Mouse (Mus musculus): ENCODE measurements around the gene Cers6.

DNA sequence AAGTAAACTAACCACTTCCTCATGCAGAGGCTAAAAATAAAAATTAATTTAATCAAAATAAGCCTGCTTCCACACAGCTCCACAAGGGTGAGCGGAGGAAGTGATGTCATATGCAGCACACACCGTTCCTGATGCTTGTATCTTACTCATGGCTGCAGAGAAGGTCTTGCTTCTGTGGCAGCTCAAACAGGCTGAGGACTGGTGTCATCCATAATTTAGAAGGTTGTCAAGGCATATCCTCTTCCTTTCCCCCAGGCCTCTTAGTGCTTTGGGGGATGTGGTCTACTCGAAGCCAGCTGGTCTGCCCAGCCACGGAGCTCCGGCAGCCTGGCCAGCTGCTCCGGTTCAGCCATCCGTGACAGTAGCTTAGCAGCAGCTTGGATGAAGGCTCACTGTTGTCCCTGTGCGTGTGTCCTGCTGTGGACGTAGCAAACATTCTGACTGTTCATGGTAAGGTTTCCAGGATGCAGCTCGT is 267.7 kb downstream of the Cers6 start:
- no peak for TF ChIP-seq MYOD1 (IDR thresholded peaks at IDR 0.05; ENCODE audit: control insufficient read depth, insufficient read length, low read depth)
- no peak for TF ChIP-seq CTCF (IDR thresholded peaks at IDR 0.05; ENCODE audit: control insufficient read depth, insufficient read depth, insufficient read length)
- TF ChIP-seq CEBPB (IDR thresholded peaks at IDR 0.05; ENCODE audit: low read depth): no peak
- no peak for TF ChIP-seq MYOG (IDR thresholded peaks at IDR 0.05; ENCODE audit: control insufficient read depth, extremely low read depth, insufficient read length)
